Mouse (Mus musculus): Measurements from ENCODE around the gene Akr1cl. TPM values are rescaled to one million over a fixed set of nuclear protein-coding genes. Genes with fewer than 3 reads are reported as not detected.
A peak's percentile ranks its signal among the peaks of the same experiment; 100 is the strongest.

The Akr1cl gene
- total RNA-seq, 1 experiment = 1.6 TPM

DNA sequence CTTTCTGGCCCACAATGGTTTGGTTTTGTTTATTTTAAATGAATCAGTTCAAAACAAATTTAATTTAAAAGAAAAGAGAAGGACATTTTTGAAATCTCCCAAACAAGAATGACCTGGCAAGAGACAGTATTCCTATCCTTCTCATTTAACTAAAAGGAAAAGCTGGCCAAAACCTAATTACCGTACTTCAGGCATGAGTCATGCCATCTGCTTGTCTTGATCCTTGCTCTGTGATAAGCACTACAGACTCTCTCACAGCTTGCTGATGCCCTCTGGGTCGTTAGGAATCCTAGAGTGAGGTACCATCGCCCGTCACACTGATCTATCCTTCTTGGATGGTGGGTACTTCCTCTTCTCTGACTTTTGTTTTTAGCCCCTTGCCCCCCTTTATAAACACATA lies 39.4 kb downstream of the Akr1cl start:
- Histone ChIP-seq H3K9me3 (ENCODE audit: control insufficient read depth, insufficient read depth, low read depth, low read length) (no peaks in the 10 kb centered on the region), H3K36me3 (ENCODE audit: control insufficient read depth, insufficient read depth, low read length, poor library complexity, severe bottlenecking) (no peaks in the 10 kb centered on the region), H3K4me3 (ENCODE audit: insufficient read depth in 1 of 2, low read depth in 1 of 2, low read length in 2 of 2, poor library complexity in 1 of 2, severe bottlenecking in 1 of 2) (no peak overlapping the region), H3K9ac (ENCODE audit: insufficient read depth, low read depth, low read length, poor library complexity, severe bottlenecking) (no peak overlapping the region), H3K27ac (ENCODE audit: insufficient read depth, low read depth, low read length, poor library complexity, severe bottlenecking) (no peak overlapping the region), H3K4me1 (ENCODE audit: control insufficient read depth in 2 of 2, insufficient read depth in 2 of 2, low read length in 2 of 2, poor library complexity in 1 of 2) (0 out of 4 replicates have a peak, but pooled peaks cover 0 to 2% of the 10 kb centered on the region in 2 experiments)
- no peak for DNase-seq (ENCODE audit: low read depth, low spot score)
- no peak for TF ChIP-seq HCFC1 (IDR thresholded peaks at IDR 0.05; ENCODE audit: borderline replicate concordance, insufficient read depth, low read length)
- TF ChIP-seq CHD2 (IDR thresholded peaks at IDR 0.05; ENCODE audit: low read depth, low read length) = no peak
- no peak for TF ChIP-seq MAFK (IDR thresholded peaks at IDR 0.05; ENCODE audit: insufficient read depth, low read depth, low read length)
- TF ChIP-seq ZC3H11A (IDR thresholded peaks at IDR 0.05; ENCODE audit: borderline replicate concordance, low read depth, low read length) = no peak
- no peak for TF ChIP-seq ZNF384 (IDR thresholded peaks at IDR 0.05; ENCODE audit: low read depth, low read length)
- in situ Hi-C loops (cut with MboI; ENCODE audit: low sequenced_read_pairs in 2 of 2, unreplicated experiment in 2 of 2) = no loop called here

DNA sequence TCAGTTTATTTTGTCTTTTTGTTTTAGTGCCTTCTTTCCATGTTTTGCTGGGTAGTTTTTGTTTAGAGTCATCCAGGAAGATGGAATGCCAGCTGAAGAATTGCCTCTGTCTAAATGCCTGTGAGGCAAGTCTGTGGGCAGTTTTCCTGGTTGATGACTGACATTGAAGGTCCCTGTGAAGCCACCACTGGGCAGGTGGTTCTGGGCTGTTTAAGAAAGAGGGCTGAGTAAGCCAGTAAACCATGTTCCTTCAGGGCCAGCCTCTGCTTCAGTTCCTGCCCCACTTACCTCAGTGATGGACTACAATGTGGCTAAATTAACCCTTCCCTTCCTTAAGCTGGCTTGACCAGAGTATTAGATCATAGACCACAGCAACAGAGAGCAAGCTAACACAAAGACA lies 44.4 kb downstream of the Akr1cl start:
- H3K9ac ChIP-seq (ENCODE audit: insufficient read depth, low read depth, low read length, poor library complexity, severe bottlenecking) = no peak overlapping the region
- DNase-seq (ENCODE audit: low read depth, low spot score) = no peak
- no peak overlapping the region for H3K27ac ChIP-seq (ENCODE audit: insufficient read depth, low read depth, low read length, poor library complexity, severe bottlenecking)
- no peak overlapping the region for H3K4me3 ChIP-seq (ENCODE audit: insufficient read depth in 1 of 2, low read depth in 1 of 2, low read length in 2 of 2, poor library complexity in 1 of 2, severe bottlenecking in 1 of 2)
- H3K36me3 ChIP-seq (ENCODE audit: control insufficient read depth, insufficient read depth, low read length, poor library complexity, severe bottlenecking) = no peaks in the 10 kb centered on the region
- TF ChIP-seq ZC3H11A (IDR thresholded peaks at IDR 0.05; ENCODE audit: borderline replicate concordance, low read depth, low read length) (no peak), MAFK (IDR thresholded peaks at IDR 0.05; ENCODE audit: insufficient read depth, low read depth, low read length) (no peak), HCFC1 (IDR thresholded peaks at IDR 0.05; ENCODE audit: borderline replicate concordance, insufficient read depth, low read length) (no peak), ZNF384 (IDR thresholded peaks at IDR 0.05; ENCODE audit: low read depth, low read length) (no peak), CHD2 (IDR thresholded peaks at IDR 0.05; ENCODE audit: low read depth, low read length) (no peak)
- in situ Hi-C loops (cut with MboI; ENCODE audit: low sequenced_read_pairs in 2 of 2, unreplicated experiment in 2 of 2) = loop anchor here in 1 of 2 experiments (10.0 kb wide), 1 partner anchor 273 kb away; no protein-coding TSS in a partner anchor
- no peaks in the 10 kb centered on the region for H3K9me3 ChIP-seq (ENCODE audit: control insufficient read depth, insufficient read depth, low read depth, low read length)
- no peaks in the 10 kb centered on the region for H3K4me1 ChIP-seq (ENCODE audit: control insufficient read depth in 2 of 2, insufficient read depth in 2 of 2, low read length in 2 of 2, poor library complexity in 1 of 2)

DNA sequence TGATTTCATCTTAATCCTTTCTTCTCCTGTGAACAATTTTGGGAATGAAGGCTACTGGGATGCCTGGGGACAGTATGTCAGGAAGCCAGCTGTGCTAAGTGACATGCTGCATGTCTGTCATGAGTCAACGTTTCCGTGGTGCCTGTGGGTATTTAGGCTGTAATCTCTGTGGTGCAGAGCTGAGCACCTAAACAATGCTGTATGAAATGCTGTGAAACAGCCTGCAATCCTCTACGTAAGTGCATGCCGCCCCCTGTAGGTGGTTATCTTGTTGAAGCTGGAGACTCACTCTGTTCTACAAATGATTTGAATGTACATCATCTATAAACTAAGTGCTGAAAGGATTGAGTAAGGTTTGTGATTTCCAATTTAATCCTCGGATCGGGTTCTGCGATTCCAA lies 46.4 kb downstream of the Akr1cl start:
- H3K27ac ChIP-seq (ENCODE audit: insufficient read depth, low read depth, low read length, poor library complexity, severe bottlenecking) = no peak overlapping the region
- no peaks in the 10 kb centered on the region for H3K4me1 ChIP-seq (ENCODE audit: control insufficient read depth in 2 of 2, insufficient read depth in 2 of 2, low read length in 2 of 2, poor library complexity in 1 of 2)
- H3K9me3 ChIP-seq (ENCODE audit: control insufficient read depth, insufficient read depth, low read depth, low read length) = no peaks in the 10 kb centered on the region
- TF ChIP-seq CHD2 (IDR thresholded peaks at IDR 0.05; ENCODE audit: low read depth, low read length) = no peak
- TF ChIP-seq ZC3H11A (IDR thresholded peaks at IDR 0.05; ENCODE audit: borderline replicate concordance, low read depth, low read length) = peak; percentile 68; the same call in 1 of the 2 replicates
- no peaks in the 10 kb centered on the region for H3K36me3 ChIP-seq (ENCODE audit: control insufficient read depth, insufficient read depth, low read length, poor library complexity, severe bottlenecking)
- no peak overlapping the region for H3K9ac ChIP-seq (ENCODE audit: insufficient read depth, low read depth, low read length, poor library complexity, severe bottlenecking)
- H3K4me3 ChIP-seq (ENCODE audit: insufficient read depth in 1 of 2, low read depth in 1 of 2, low read length in 2 of 2, poor library complexity in 1 of 2, severe bottlenecking in 1 of 2) = no peak overlapping the region
- peak; percentile 30 for DNase-seq (ENCODE audit: low read depth, low spot score)
- in situ Hi-C loops (cut with MboI; ENCODE audit: low sequenced_read_pairs in 2 of 2, unreplicated experiment in 2 of 2) = loop anchor here in 1 of 2 experiments (10.0 kb wide), 1 partner anchor 271 kb away; no protein-coding TSS in a partner anchor

DNA sequence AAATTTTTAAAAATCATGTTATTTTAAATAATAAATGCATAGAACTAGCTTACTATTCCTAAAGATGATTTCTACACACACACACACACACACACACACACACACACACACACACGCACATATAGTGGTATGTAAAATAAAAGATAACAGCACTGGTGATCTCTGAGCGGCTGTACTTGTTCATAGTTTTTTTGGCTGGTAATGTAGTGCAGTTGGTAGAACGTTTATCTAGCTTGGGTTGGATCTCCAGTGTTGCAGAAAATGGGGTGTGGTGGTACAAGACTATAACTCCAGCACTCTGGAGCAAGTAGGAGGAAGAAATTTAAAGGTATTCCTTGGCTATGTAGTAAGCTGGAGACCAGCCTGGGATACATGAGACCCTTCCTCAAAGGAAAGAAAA lies 49.3 kb downstream of the Akr1cl start:
- no peaks in the 10 kb centered on the region for H3K9me3 ChIP-seq (ENCODE audit: control insufficient read depth, insufficient read depth, low read depth, low read length)
- DNase-seq (ENCODE audit: low read depth, low spot score) = no peak
- no peaks in the 10 kb centered on the region for H3K36me3 ChIP-seq (ENCODE audit: control insufficient read depth, insufficient read depth, low read length, poor library complexity, severe bottlenecking)
- in situ Hi-C loops (cut with MboI; ENCODE audit: low sequenced_read_pairs in 2 of 2, unreplicated experiment in 2 of 2) = loop anchor here in 1 of 2 experiments (10.0 kb wide), 1 partner anchor 268 kb away; no protein-coding TSS in a partner anchor
- H3K27ac ChIP-seq (ENCODE audit: insufficient read depth, low read depth, low read length, poor library complexity, severe bottlenecking) = no peak overlapping the region
- H3K4me1 ChIP-seq (ENCODE audit: control insufficient read depth in 2 of 2, insufficient read depth in 2 of 2, low read length in 2 of 2, poor library complexity in 1 of 2) = peaks cover 0 to 2% of the 10 kb centered on the region in 2 experiments; a peak in 1 of 4 replicates
- H3K9ac ChIP-seq (ENCODE audit: insufficient read depth, low read depth, low read length, poor library complexity, severe bottlenecking) = no peak overlapping the region
- H3K4me3 ChIP-seq (ENCODE audit: insufficient read depth in 1 of 2, low read depth in 1 of 2, low read length in 2 of 2, poor library complexity in 1 of 2, severe bottlenecking in 1 of 2) = no peak overlapping the region
- TF ChIP-seq ZC3H11A (IDR thresholded peaks at IDR 0.05; ENCODE audit: borderline replicate concordance, low read depth, low read length) (no peak), ZNF384 (IDR thresholded peaks at IDR 0.05; ENCODE audit: low read depth, low read length) (no peak), CHD2 (IDR thresholded peaks at IDR 0.05; ENCODE audit: low read depth, low read length) (no peak), MAFK (IDR thresholded peaks at IDR 0.05; ENCODE audit: insufficient read depth, low read depth, low read length) (no peak), HCFC1 (IDR thresholded peaks at IDR 0.05; ENCODE audit: borderline replicate concordance, insufficient read depth, low read length) (no peak)

DNA sequence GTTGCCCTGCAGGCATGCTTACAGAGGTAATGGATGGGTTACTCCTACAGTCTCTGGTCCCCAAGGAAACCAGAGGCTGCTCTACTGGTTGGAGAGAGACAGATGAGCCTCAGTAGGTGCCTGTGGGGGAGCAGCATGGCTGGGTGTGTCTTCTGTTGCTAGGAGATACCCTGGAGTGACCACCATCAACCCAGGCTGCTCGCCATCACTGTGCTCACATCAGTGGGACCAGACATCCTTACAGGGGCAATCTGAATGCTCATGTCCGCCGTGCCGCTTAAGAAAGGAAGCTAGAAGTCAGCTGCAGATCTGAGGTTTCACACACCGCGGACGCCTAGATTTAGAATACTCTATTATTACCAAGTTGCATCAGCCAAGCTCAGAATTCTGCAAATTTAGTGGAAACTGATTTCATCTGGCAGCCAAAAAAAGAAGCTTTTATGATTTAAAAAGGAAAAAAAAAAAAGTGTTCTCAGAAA lies 54.2 kb downstream of the Akr1cl start:
- H3K4me3 ChIP-seq (ENCODE audit: insufficient read depth in 1 of 2, low read depth in 1 of 2, low read length in 2 of 2, poor library complexity in 1 of 2, severe bottlenecking in 1 of 2) = no peak overlapping the region
- H3K9ac ChIP-seq (ENCODE audit: insufficient read depth, low read depth, low read length, poor library complexity, severe bottlenecking) = no peak overlapping the region
- H3K36me3 ChIP-seq (ENCODE audit: control insufficient read depth, insufficient read depth, low read length, poor library complexity, severe bottlenecking) = no peaks in the 10 kb centered on the region
- in situ Hi-C loops (cut with MboI; ENCODE audit: low sequenced_read_pairs in 2 of 2, unreplicated experiment in 2 of 2) = no loop called here
- DNase-seq (ENCODE audit: low read depth, low spot score) = no peak
- H3K4me1 ChIP-seq (ENCODE audit: control insufficient read depth in 2 of 2, insufficient read depth in 2 of 2, low read length in 2 of 2, poor library complexity in 1 of 2) = peaks cover 0 to 4% of the 10 kb centered on the region in 2 experiments; a peak in 1 of 4 replicates
- TF ChIP-seq ZC3H11A (IDR thresholded peaks at IDR 0.05; ENCODE audit: borderline replicate concordance, low read depth, low read length) (no peak), CHD2 (IDR thresholded peaks at IDR 0.05; ENCODE audit: low read depth, low read length) (no peak), MAFK (IDR thresholded peaks at IDR 0.05; ENCODE audit: insufficient read depth, low read depth, low read length) (no peak), HCFC1 (IDR thresholded peaks at IDR 0.05; ENCODE audit: borderline replicate concordance, insufficient read depth, low read length) (no peak), ZNF384 (IDR thresholded peaks at IDR 0.05; ENCODE audit: low read depth, low read length) (no peak)
- no peaks in the 10 kb centered on the region for H3K9me3 ChIP-seq (ENCODE audit: control insufficient read depth, insufficient read depth, low read depth, low read length)
- H3K27ac ChIP-seq (ENCODE audit: insufficient read depth, low read depth, low read length, poor library complexity, severe bottlenecking) = no peak overlapping the region

Measured in ES-E14 (cell line).